Mouse (Mus musculus): ENCODE measurements around the gene Gm17267. TPM values are rescaled to one million over a fixed set of nuclear protein-coding genes. Genes with fewer than 3 reads are reported as not detected.

Gm17267 gene
- not detected for polyA plus RNA-seq (2017; shearing (Covaris generic))

GRCm38 (mm10) chrX:126017257-126017656, at the start of gene Gm17267:
TSS of gene Gm17267 (plus strand) at chrX:126017557.

Measured in effector memory CD4-positive, alpha-beta T cell, adult 7 months (primary cell).